Mouse (Mus musculus) hindbrain, embryonic 16.5 days (tissue): ENCODE results near the gene Vwa7. TPM values are rescaled to one million over a fixed set of nuclear protein-coding genes. Genes with fewer than 3 reads are reported as not detected.

Experiments
- ATAC-seq: fragments of 200-750 bp; cut with Nextera tagmentation; 2 replicates; pipeline ENCODE4 v1.8.0; 2017; ENCODE audit warnings: moderate TSS enrichment, moderate library complexity
- H3K27ac ChIP-seq: fragments of 300-500 bp; sonication (generic); 2 replicates; pipeline ENCODE4 v1.5.1; 2014; ENCODE audit warnings: low read depth, mild to moderate bottlenecking, control low read depth, low read length, moderate library complexity
- H3K27me3 ChIP-seq: fragments of 300-500 bp; sonication (generic); replicated peaks from 2 replicates; pipeline ENCODE4 v1.6.1; 2014; ENCODE audit warnings: low read length; ENCODE audit not compliant: control insufficient read depth, insufficient read depth
- H3K36me3 ChIP-seq: fragments of 300-500 bp; sonication (generic); 2 replicates; pipeline ENCODE4 v1.6.1; 2014; ENCODE audit warnings: mild to moderate bottlenecking, low read length, moderate library complexity, mixed read lengths; ENCODE audit not compliant: control insufficient read depth, insufficient read depth
- H3K4me1 ChIP-seq: fragments of 300-500 bp; sonication (generic); 2 replicates; pipeline ENCODE4 v1.6.1; 2014; ENCODE audit warnings: low read depth, low read length; ENCODE audit not compliant: control insufficient read depth, insufficient read depth
- H3K4me2 ChIP-seq: fragments of 300-500 bp; sonication (generic); 2 replicates; pipeline ENCODE4 v1.6.1; 2014; ENCODE audit warnings: mild to moderate bottlenecking, low read length, control low read depth, moderate library complexity
- H3K4me3 ChIP-seq: fragments of 300-500 bp; sonication (generic); 2 replicates; pipeline ENCODE4 v1.5.1; 2014; ENCODE audit warnings: mild to moderate bottlenecking, low read length, control low read depth, moderate library complexity
- H3K9ac ChIP-seq: fragments of 300-500 bp; sonication (generic); 2 replicates; pipeline ENCODE4 v1.6.1; 2014; ENCODE audit warnings: low read depth, mild to moderate bottlenecking, control low read depth, low read length, moderate library complexity
- H3K9me3 ChIP-seq: fragments of 300-500 bp; sonication (generic); 2 replicates; pipeline ENCODE4 v1.6.1; 2014; ENCODE audit warnings: mild to moderate bottlenecking, low read length, moderate library complexity; ENCODE audit not compliant: control insufficient read depth
- WGBS: fragments of 180-500 bp; shearing (Covaris S2); extraction: QIAGEN DNeasy Blood & Tissue Kit; methylation state at CpG from one replicate; pipeline ENCODE4 v1.1.7; 2014; 5-methylcytosine and 5-hydroxymethylcytosine counted together
- polyA plus RNA-seq: library from polyadenylated mRNA; unstranded; fragments of >200 nt; fragmentation: Nextera tagmentation; extraction: Ambion mirVana; gene quantifications from 2 replicates; pipeline ENCODE4 v1.2.1, GENCODE M21; 2015

Gene Vwa7
- polyA plus RNA-seq, 1 experiment from 2014 or later, result 0.08 TPM

DNA sequence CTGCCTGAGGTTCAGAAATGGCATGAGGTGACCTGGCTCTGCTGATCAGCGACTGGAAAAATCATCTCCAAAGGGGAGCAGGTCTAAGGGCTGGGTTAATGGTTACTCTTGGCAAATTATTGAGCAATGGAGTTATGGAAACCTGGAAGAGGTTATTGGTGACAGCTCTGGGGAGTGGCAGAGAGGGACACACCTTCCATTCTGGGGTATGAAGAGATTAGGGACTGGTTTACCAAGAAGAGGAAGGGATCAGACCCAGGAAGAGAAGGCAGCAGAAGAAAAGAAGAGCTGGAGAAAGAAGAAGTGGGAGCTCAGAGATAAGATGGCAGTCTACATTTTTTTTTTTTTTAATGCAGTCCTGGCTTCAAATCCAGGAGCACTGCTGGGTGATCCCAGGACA lies 31.3 kb downstream of the Vwa7 start:
- Histone ChIP-seq H3K4me3 (no peak overlapping the region), H3K9ac (no peak overlapping the region), H3K4me2 (no peak overlapping the region), H3K4me1 (peaks cover 10% of the 10 kb centered on the region), H3K27me3 (no peaks in the 10 kb centered on the region), H3K27ac (peak overlapping the region; percentile 13; the same call in 1 of the 2 replicates), H3K36me3 (no peaks in the 10 kb centered on the region), H3K9me3 (no peaks in the 10 kb centered on the region)
- ATAC-seq, result no peak
- 65% methylated on average over 1 of the region's 1 CpGs for WGBS

DNA sequence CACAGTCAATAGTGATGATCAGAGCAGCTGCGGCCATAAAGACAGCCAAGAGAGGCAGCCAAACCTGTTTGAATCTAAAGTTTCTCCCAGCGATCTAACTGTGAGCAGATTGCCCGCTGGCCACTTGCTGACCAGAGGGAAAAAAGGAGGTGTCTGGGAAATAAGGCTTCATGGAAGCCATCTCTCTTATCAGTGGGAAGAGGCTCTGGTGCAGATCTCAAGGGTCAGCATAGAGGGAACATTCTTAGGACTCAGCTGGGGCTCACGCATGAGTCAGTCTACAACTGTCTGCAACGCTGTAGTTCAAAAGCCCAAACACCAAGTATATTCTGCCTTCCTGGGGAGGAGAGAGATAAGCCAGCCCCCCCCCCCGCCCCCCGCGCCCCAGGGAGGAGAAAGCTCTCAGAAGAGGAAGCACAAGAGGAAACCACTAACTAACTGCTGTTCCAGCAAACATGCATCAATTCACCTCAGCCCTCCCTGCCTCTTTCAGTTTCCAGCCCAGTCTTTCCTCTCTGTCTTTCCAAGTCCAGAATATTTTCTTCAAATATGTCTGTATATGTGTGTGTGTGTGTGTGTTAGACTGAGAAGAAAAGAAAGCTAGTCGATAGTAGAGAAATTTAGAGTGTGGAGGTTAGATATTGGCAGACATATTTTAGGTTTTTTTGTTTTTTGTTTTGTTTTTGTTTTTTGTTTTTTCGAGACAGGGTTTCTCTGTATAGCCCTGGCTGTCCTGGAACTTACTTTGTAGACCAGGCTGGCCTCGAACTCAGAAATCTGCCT lies 32.0 kb downstream of the Vwa7 start:
- WGBS, result 42% methylated on average over 11 of the region's 11 CpGs
- Histone ChIP-seq H3K9me3 (no peaks in the 10 kb centered on the region), H3K4me3 (no peak overlapping the region), H3K4me2 (no peak overlapping the region), H3K27ac (peak overlapping the region; percentile 13; the same call in 1 of the 2 replicates), H3K4me1 (peaks cover 10% of the 10 kb centered on the region), H3K36me3 (no peaks in the 10 kb centered on the region), H3K9ac (no peak overlapping the region), H3K27me3 (no peaks in the 10 kb centered on the region)
- ATAC-seq, result no peak

DNA sequence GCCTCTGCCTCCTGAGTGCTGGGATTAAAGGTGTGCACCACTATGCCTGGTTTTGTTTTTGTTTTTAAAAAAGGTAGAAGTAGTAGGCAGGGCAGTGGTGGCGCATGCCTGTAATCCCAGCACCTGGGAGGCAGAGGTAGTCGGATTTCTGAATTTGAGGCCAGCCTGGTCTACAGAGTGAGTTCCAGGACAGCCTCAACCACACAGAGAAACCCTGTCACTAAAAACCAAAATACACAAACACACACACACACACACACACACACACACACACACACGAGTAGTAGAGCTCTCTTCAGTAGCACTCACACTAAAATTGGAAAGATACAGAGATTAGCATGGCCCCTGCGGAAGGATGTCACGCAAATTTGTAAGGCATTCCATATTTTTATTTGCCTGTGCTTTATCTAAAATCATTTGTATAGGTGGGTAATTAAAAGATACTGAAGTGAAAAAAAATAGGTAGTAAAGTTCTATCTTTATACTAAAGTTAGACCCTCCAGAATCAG lies 32.6 kb downstream of the Vwa7 start:
- 73% methylated on average over 5 of the region's 5 CpGs for WGBS
- H3K27me3 ChIP-seq, result no peaks in the 10 kb centered on the region
- H3K4me3 ChIP-seq, result no peak overlapping the region
- H3K9me3 ChIP-seq, result no peaks in the 10 kb centered on the region
- peaks cover 10% of the 10 kb centered on the region for H3K4me1 ChIP-seq
- H3K36me3 ChIP-seq, result peaks cover 1% of the 10 kb centered on the region; the same call in 1 of the 2 replicates
- peak overlapping the region; percentile 91 for H3K27ac ChIP-seq
- H3K4me2 ChIP-seq, result no peak overlapping the region; the same call in 1 of the 2 replicates
- H3K9ac ChIP-seq, result no peak overlapping the region; the same call in 1 of the 2 replicates
- ATAC-seq, result no peak

DNA sequence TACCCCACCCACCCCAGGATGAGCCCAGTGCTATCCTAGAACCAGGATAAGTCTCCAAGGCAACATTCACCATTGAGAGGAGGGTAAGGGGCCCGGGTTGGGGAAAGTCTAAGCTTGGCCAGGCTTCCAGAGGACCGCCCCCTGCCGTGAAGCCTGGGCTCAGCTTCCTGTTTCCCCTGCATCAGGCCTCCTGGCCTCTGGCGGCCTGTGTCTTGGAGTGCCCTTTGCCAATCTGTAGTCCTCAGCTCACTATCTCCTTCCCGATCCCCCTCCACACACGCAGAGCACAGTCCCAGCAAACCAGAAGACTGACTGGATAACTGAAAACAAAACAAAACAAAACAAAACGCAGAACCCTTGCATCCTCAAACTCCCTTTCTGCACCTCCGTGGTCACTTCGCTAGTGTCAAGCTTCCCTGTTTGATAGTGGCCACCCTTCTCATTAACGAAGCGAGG lies 33.2 kb downstream of the Vwa7 start, which contains the start of gene Clic1:
Gene Clic1, plus strand, starts transcription at position 406 of the 456 bp plus-strand sequence.
- peak within 1 kb of the TSS; percentile 43 for H3K4me3 ChIP-seq
- 1% methylated on average over 11 of the region's 11 CpGs for WGBS
- peaks cover 6% of the 10 kb centered on the region for H3K36me3 ChIP-seq
- no peak for ATAC-seq
- peak within 1 kb of the TSS; percentile 64 for H3K4me2 ChIP-seq
- H3K9me3 ChIP-seq, result no peaks in the 10 kb centered on the region
- peak within 1 kb of the TSS; percentile 91 for H3K27ac ChIP-seq
- H3K9ac ChIP-seq, result peak within 1 kb of the TSS; percentile 68
- H3K4me1 ChIP-seq, result peaks cover 10% of the 10 kb centered on the region
- no peaks in the 10 kb centered on the region for H3K27me3 ChIP-seq

DNA sequence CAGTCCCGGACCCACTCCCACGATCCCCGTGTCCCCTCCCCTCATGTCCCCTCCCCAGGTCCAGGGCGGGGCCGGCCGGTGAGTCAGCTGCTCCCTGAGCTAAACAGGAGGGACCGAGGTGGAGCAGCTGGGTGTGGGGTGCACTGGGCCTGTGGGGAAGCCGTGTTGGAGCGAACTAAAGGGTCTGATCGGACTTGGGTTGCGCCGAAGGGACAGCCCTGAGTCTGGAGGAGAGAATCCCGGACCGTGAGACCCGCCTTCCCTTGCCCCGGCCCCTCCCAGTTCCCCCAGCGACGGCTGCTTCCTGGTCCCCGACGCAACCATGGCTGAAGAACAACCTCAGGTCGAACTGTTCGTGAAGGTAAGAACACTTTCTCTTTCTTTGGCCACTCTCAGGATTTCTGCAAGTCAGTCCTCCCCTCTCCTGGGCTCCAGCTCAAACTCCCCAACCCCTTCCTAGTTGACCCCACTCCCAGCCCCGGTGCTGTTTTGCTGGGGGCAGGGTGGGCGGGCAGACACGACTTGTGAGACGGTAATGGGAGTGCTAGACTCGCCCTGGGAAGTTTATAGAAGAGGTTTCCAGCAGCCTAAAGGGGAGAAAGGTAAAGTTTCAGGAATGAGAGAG lies 33.9 kb downstream of the Vwa7 start:
- WGBS, result 1% methylated on average over 27 of the region's 27 CpGs
- Histone ChIP-seq H3K4me3 (peak overlapping the region; percentile 43), H3K27ac (peak overlapping the region; percentile 91), H3K9ac (peak overlapping the region; percentile 68), H3K9me3 (no peaks in the 10 kb centered on the region), H3K4me2 (peak overlapping the region; percentile 64), H3K27me3 (no peaks in the 10 kb centered on the region), H3K4me1 (peaks cover 10% of the 10 kb centered on the region), H3K36me3 (peaks cover 6% of the 10 kb centered on the region)
- ATAC-seq, result no peak

DNA sequence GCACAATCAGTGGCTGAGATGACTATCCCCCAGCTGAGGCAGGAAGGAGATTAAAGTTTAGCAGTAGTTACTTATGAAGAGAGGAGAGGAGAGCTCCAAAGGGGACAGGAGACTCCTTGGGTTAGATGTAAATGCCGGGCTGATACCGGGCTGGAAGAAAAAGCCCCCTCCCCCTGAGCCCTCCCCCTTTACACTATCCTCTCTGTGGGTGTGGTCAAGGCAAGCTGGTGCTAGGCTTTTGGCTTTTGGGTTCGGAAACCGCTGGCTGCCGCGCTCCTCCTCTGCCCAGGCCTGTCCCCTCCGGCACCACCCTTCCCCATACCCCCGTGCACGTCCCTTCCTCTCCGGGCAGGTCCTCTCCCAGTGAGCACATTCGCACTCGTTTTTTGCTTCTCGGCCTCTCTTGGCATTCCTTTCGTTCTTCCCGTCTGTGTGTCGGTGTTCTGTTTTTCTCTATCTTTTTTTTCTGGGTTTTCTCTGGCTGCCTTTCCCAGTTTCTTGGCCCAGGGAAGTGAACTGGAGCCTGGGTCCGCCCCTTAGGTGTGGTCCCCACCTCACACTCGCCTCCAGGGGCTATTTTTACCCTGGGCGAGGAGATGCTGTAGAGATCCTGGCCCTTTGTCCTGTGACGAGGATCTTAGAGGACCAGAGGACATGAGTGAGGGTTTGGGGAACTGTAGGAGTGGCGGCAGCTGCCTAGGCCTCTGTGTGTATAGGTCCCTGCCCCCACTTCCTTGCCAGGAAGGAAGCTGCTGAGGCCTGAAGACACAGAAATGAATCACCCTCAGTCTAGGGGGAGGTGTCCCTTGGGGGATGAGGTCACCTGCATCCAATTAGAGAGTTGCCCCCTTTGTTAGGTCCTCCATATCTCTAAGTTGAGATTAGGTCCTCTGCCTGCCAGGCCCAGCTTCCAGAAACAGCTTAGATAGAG lies 35.0 kb downstream of the Vwa7 start:
- peak; percentile 29; the same call in 1 of the 2 replicates for ATAC-seq
- 4% methylated on average over 21 of the region's 21 CpGs for WGBS
- no peaks in the 10 kb centered on the region for H3K27me3 ChIP-seq
- peak overlapping the region; percentile 85 for H3K27ac ChIP-seq
- peak overlapping the region; percentile 43 for H3K4me3 ChIP-seq
- peaks cover 10% of the 10 kb centered on the region for H3K4me1 ChIP-seq
- peak overlapping the region; percentile 68 for H3K9ac ChIP-seq
- peaks cover 6% of the 10 kb centered on the region for H3K36me3 ChIP-seq
- peak overlapping the region; percentile 64 for H3K4me2 ChIP-seq
- no peaks in the 10 kb centered on the region for H3K9me3 ChIP-seq

DNA sequence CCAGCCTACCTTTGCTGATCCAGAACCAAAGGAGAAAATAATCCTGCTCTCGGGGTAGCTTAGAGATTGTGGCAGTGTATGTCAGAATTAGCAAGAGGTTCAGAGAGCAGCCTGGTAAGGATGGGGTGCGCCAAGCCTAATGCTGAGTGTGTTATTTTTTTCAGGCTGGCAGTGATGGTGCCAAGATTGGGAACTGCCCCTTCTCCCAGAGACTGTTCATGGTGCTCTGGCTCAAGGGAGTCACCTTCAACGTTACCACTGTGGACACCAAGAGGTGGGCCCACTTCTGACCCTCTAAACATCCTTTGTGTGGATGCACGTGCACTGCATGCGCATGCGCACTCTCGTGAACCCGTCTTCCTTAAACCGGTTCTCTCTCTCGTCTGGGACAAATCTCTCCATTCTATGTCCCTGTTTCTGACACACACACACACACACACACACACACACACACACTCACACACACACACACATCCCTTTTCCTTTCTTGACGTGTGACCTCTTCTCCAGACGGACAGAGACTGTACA lies 36.0 kb downstream of the Vwa7 start:
- WGBS, result 70% methylated on average over 12 of the region's 12 CpGs
- Histone ChIP-seq H3K4me1 (peaks cover 10% of the 10 kb centered on the region), H3K4me3 (peak overlapping the region; percentile 43; the same call in 1 of the 2 replicates), H3K9ac (peak overlapping the region; percentile 68), H3K9me3 (no peaks in the 10 kb centered on the region), H3K36me3 (peaks cover 6% of the 10 kb centered on the region), H3K27me3 (no peaks in the 10 kb centered on the region), H3K27ac (peak overlapping the region; percentile 66), H3K4me2 (peak overlapping the region; percentile 64)
- no peak for ATAC-seq

DNA sequence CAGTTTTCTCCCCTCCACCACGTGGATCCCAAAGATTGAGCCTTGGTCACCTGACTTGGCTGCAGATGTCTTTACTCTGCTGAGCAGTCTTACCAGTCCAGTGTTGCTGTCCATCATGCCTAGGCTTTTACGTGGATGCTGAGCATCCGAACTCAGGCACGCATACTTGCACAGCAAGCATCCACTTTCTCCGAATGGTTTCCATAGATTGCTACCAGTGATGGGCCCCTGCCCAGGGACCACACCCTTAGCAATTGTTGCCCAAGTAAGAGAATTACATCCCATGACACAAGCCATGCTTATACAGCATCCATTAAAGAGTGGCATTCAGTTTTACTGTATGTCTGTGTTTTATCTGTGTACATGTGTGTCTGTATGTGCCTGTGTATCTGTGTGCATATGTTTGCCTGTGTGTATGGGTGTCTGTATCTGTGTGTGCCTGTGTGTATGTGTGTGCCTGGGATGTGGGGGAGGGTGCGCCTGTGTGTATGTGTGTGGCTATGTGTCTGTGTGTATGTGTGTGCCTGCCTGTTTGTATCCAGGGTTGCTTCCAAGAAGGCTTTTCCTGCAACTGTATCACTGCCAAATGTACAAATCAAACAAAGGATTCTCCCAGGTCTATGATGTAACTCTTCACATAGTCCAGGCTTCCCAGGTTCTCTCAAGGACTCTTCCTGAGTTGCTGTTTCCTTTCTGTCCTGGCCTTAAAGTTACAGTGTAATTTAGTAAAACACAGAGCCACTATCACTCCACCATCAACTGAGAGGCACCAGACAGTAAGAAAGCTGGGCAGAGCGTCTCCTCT lies 39.5 kb downstream of the Vwa7 start:
- 93% methylated on average over 7 of the region's 7 CpGs for WGBS
- Histone ChIP-seq H3K9me3 (no peaks in the 10 kb centered on the region), H3K27me3 (no peaks in the 10 kb centered on the region), H3K4me3 (no peak overlapping the region), H3K4me2 (no peak overlapping the region), H3K27ac (no peak overlapping the region), H3K4me1 (peaks cover 18% of the 10 kb centered on the region), H3K9ac (no peak overlapping the region), H3K36me3 (peaks cover 8% of the 10 kb centered on the region)
- no peak for ATAC-seq
